7 mouse cellular contexts compared by ENCODE assay signal in genomic region chr6:37351731-37352380, GRCm38 (mm10). TPM values are rescaled to one million over a fixed set of nuclear protein-coding genes. Genes with fewer than 3 reads are reported as not detected.
DNase-seq lines count a peak whose midpoint lies in the region; ATAC-seq and TF ChIP-seq lines count a peak whose summit lies in the region.

No protein-coding gene starts in this region.

- H3K4me2 ChIP-seq in CH12.LX (ENCODE audit: insufficient read depth, low read depth, poor library complexity, severe bottlenecking) = no peak overlapping the region
- no peak overlapping the region for H3K4me2 ChIP-seq in lung, postnatal 0 days (replicated peaks; ENCODE audit: low read depth, low read length)

- 17% methylated on average over 10 of the region's 10 CpGs for WGBS in embryonic facial prominence, embryonic 10.5 days
- WGBS in lung, postnatal 0 days = 25% methylated on average over 10 of the region's 10 CpGs

- no peak for TF ChIP-seq EP300 in CH12.LX (IDR thresholded peaks at IDR 0.05; ENCODE audit: low read length)
- no peak for TF ChIP-seq EP300 in lung, postnatal 0 days (IDR thresholded peaks at IDR 0.05)

- intact Hi-C loops in heart, postnatal 10 days (cut with DNase I) = loop anchor here (1.0 kb wide), 2 partner anchors 255 to 298 kb away; no protein-coding TSS in a partner anchor

- H3K36me3 ChIP-seq in CH12.LX (replicated peaks in 1 of 2; ENCODE audit: control insufficient read depth in 1 of 2, insufficient read depth in 1 of 2, low read length in 1 of 2) = peaks cover 51 to 70% of the 10 kb centered on the region in 2 experiments
- peaks cover 43% of the 10 kb centered on the region for H3K36me3 ChIP-seq in embryonic facial prominence, embryonic 10.5 days (replicated peaks)
- peaks cover 26% of the 10 kb centered on the region; the same call in 1 of the 2 replicates for H3K36me3 ChIP-seq in lung, postnatal 0 days (ENCODE audit: insufficient read depth, low read length)

- ATAC-seq in lung, postnatal 0 days = peak; percentile 47

- in situ Hi-C loops in CH12.LX (cut with MboI; ENCODE audit: low pct_ligation_motif_present, low pct_unique_long_range_greater_than_20kb, low sequenced_read_pairs) = loop anchor here (5.0 kb wide), 2 partner anchors 255 to 295 kb away; no protein-coding TSS in a partner anchor

- H3K27ac ChIP-seq in CH12.LX (ENCODE audit: insufficient read depth, low read depth) = no peak overlapping the region
- no peak overlapping the region for H3K27ac ChIP-seq in embryonic facial prominence, embryonic 10.5 days (replicated peaks)
- no peak overlapping the region for H3K27ac ChIP-seq in lung, postnatal 0 days (ENCODE audit: low read length)

- DNase-seq in CH12.LX (ENCODE audit: extremely low read depth) (peak; percentile 80), ZHBTc4 (ENCODE audit: low read depth, low spot score) (peak; percentile 93)
- peak; percentile 81 for DNase-seq in embryonic facial prominence, embryonic 10.5 days (ENCODE audit: low spot score)
- peak; percentile 73 to 80 for DNase-seq in heart, postnatal 10 days
- peak; percentile 42 to 75 for DNase-seq in kidney, postnatal 36 days
- DNase-seq in lung, postnatal 0 days (ENCODE audit: low spot score) = peak; percentile 80
- peak; percentile 43 for DNase-seq in retina, postnatal 7 days (ENCODE audit: low read depth, low spot score)

- H3K9me3 ChIP-seq in CH12.LX (replicated peaks; ENCODE audit: low read length) = peaks cover 5% of the 10 kb centered on the region
- H3K9me3 ChIP-seq in embryonic facial prominence, embryonic 10.5 days = no peaks in the 10 kb centered on the region
- H3K9me3 ChIP-seq in lung, postnatal 0 days (ENCODE audit: low read length) = no peaks in the 10 kb centered on the region

- peaks cover 0 to 15% of the 10 kb centered on the region in 2 experiments; a peak in 2 of 4 replicates for H3K4me1 ChIP-seq in CH12.LX (ENCODE audit: control insufficient read depth in 1 of 2, insufficient read depth in 2 of 2)
- peaks cover 12% of the 10 kb centered on the region; the same call in 1 of the 2 replicates for H3K4me1 ChIP-seq in embryonic facial prominence, embryonic 10.5 days
- H3K4me1 ChIP-seq in lung, postnatal 0 days (ENCODE audit: insufficient read depth, low read depth, low read length) = no peaks in the 10 kb centered on the region

- dilution Hi-C loops in CH12.LX (cut with MboI; ENCODE audit: extremely low pct_ligation_motif_present, extremely low pct_unique_long_range_greater_than_20kb, low sequenced_read_pairs) = no loop called here

- H3K9ac ChIP-seq in CH12.LX (ENCODE audit: insufficient read depth, low read depth) = no peak overlapping the region
- H3K9ac ChIP-seq in lung, postnatal 0 days (replicated peaks; ENCODE audit: low read depth) = no peak overlapping the region

- peak; percentile 69 to 95 for TF ChIP-seq CTCF in CH12.LX (conservative IDR thresholded peaks at IDR 0.05 in 1 of 2, IDR thresholded peaks at IDR 0.05 in 1 of 2; ENCODE audit: low read depth in 2 of 2, low read length in 2 of 2)
- peak; percentile 96 for TF ChIP-seq CTCF in lung, postnatal 0 days (IDR thresholded peaks at IDR 0.05)

- no peak overlapping the region for H3K4me3 ChIP-seq in CH12.LX (replicated peaks in 1 of 3; ENCODE audit: low read depth in 2 of 3, low read length in 2 of 3, poor library complexity in 1 of 3)
- H3K4me3 ChIP-seq in embryonic facial prominence, embryonic 10.5 days = no peak overlapping the region
- no peak overlapping the region for H3K4me3 ChIP-seq in lung, postnatal 0 days (ENCODE audit: low read depth, low read length)

- TF ChIP-seq RAD21 in CH12.LX (IDR thresholded peaks at IDR 0.05; ENCODE audit: low read depth, low read length) = peak; percentile 97

- no peak for TF ChIP-seq POLR2A in CH12.LX (IDR thresholded peaks at IDR 0.05; ENCODE audit: low read depth, low read length)

- H3K27me3 ChIP-seq in CH12.LX (replicated peaks) = no peaks in the 10 kb centered on the region
- H3K27me3 ChIP-seq in embryonic facial prominence, embryonic 10.5 days (replicated peaks; ENCODE audit: low read depth, poor library complexity, severe bottlenecking) = no peaks in the 10 kb centered on the region
- no peaks in the 10 kb centered on the region for H3K27me3 ChIP-seq in lung, postnatal 0 days (replicated peaks; ENCODE audit: insufficient read depth, low read length)

- H3K79me2 ChIP-seq in CH12.LX (replicated peaks; ENCODE audit: control insufficient read depth, extremely low read depth, insufficient read depth, poor library complexity, severe bottlenecking) = no peaks in the 10 kb centered on the region

TF ChIP-seq in CH12.LX, 34 proteins besides CTCF, POLR2A, EP300 and RAD21:
- no peak for TF ChIP-seq USF2 (conservative IDR thresholded peaks at IDR 0.05; ENCODE audit: low read depth, low read length)
- no peak for TF ChIP-seq MAFK (IDR thresholded peaks at IDR 0.05; ENCODE audit: insufficient replicate concordance, low read length)
- TF ChIP-seq JUND (conservative IDR thresholded peaks at IDR 0.05; ENCODE audit: low read depth, low read length) = no peak
- peak; percentile 96 for TF ChIP-seq ZC3H11A (IDR thresholded peaks at IDR 0.05; ENCODE audit: low read depth, low read length)
- peak; percentile 98 for TF ChIP-seq SMC3 (IDR thresholded peaks at IDR 0.05; ENCODE audit: low read depth, low read length)
TF ChIP-seq in CH12.LX: peak in this region for 2.

RNA-seq across cellular contexts. Expression of gene Dgki, which starts 51.9 kb away (rescaled TPM):
- 8.0 and 8.7 TPM in 2 replicates for total RNA-seq in CH12.LX (2012; rRNA removed)
- total RNA-seq in CH12.LX (2014; rRNA removed) = 4.0 and 4.4 TPM in 2 replicates
- 6.2 and 7.7 TPM in 2 replicates for polyA plus RNA-seq in CH12.LX (2012; ENCODE audit: insufficient read length, low read depth)
- 0.56 and 0.59 TPM in 2 replicates for polyA plus RNA-seq in embryonic facial prominence, embryonic 10.5 days (2016; fragmentation: Nextera tagmentation; extraction: Ambion mirVana)
- total RNA-seq in heart, postnatal 10 days (2021) = under 1 TPM; 0.45 to 0.65 TPM
- polyA plus RNA-seq in lung, postnatal 0 days (2015; fragmentation: Nextera tagmentation; extraction: Ambion mirVana) = 0.33 and 0.45 TPM in 2 replicates

Comparison
In these comparisons a context has a peak if more than half of its experiments do, and no peak if none do; other contexts are left out.
1. DNase-seq: peak in every context shown above with its lines; median percentile 93 in ZHBTc4; 81 in embryonic facial prominence, embryonic 10.5 days; 80 in CH12.LX; 80 in lung, postnatal 0 days; 76 in heart, postnatal 10 days; 58 in kidney, postnatal 36 days; 43 in retina, postnatal 7 days.